Mouse (Mus musculus): ENCODE measurements around the gene Acox2. TPM values are rescaled to one million over a fixed set of nuclear protein-coding genes. Genes with fewer than 3 reads are reported as not detected.

Acox2 gene
- polyA plus RNA-seq, 1 experiment from 2014 or later = not detected

Other genes with a start within 250 kb of the Acox2 start
- 43.8 and 46.3 TPM in 2 replicates for gene Rpp14, start 179.0 kb downstream of the Acox2 start, polyA plus RNA-seq (2015; fragmentation: Nextera tagmentation; extraction: Ambion mirVana)
- 66.0 and 67.5 TPM in 2 replicates for gene Pxk, start 161.1 kb downstream of the Acox2 start, polyA plus RNA-seq (2015; fragmentation: Nextera tagmentation; extraction: Ambion mirVana)
- gene Pdhb, start 86.3 kb downstream of the Acox2 start, polyA plus RNA-seq (2015; fragmentation: Nextera tagmentation; extraction: Ambion mirVana) = 245 TPM in 2 replicates
- gene Kctd6, start 45.2 kb downstream of the Acox2 start, polyA plus RNA-seq (2015; fragmentation: Nextera tagmentation; extraction: Ambion mirVana) = 18.3 and 19.6 TPM in 2 replicates
- 0.66 and 0.68 TPM in 2 replicates for gene Fam107a, start 58.7 kb upstream of the Acox2 start, polyA plus RNA-seq (2015; fragmentation: Nextera tagmentation; extraction: Ambion mirVana)
- not detected in 2 replicates for gene Oit1, start 119.4 kb upstream of the Acox2 start, polyA plus RNA-seq (2015; fragmentation: Nextera tagmentation; extraction: Ambion mirVana)

Data from midbrain, embryonic 15.5 days (tissue).